Mouse (Mus musculus) liver, embryonic 14.5 days (tissue): Measurements from ENCODE around the gene Kcnk10.

Experiments
- CTCF ChIP-seq: IDR thresholded peaks from 2 replicates; pipeline ENCODE4 v1.5.1; 2016; ENCODE audit warnings: antibody characterized with exemption, low read depth, control low read depth
- EP300 ChIP-seq: IDR thresholded peaks from 2 replicates; pipeline ENCODE4 v1.6.1; 2016; ENCODE audit warnings: antibody characterized with exemption, low read depth

DNA sequence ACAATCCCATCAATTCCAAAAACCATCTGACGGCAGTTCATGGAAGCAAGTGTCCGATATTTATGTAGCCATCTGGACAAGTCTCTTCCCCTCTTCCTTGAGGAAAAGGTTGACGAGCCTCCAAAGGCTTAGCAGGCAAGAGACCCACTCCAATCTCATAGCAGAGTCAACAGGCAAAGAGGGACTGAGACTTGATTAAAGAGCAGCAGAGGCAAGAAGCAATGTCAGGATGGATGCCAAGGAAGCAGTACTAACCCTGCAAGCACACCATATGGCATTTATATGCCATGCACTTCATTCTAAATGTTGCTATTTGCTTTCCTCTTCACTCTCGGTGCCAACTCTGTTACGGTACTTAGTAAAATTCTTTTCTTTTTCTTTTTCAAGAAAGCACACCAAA, 119.6 kb downstream of the Kcnk10 start:
- TF ChIP-seq CTCF (no peak), EP300 (no peak)
